Mouse (Mus musculus) kidney, embryonic 16.5 days (tissue): ENCODE results near the gene Adamts4. TPM values are rescaled to one million over a fixed set of nuclear protein-coding genes. Genes with fewer than 3 reads are reported as not detected.

Experiments used
- ATAC-seq: fragments of 200-750 bp; cut with Nextera tagmentation; 2 replicates; pipeline ENCODE4 v1.8.0; 2017; ENCODE audit warnings: moderate TSS enrichment; ENCODE audit not compliant: low FRiP score, low TSS enrichment
- H3K27ac ChIP-seq: fragments of 300-500 bp; sonication (generic); 2 replicates; pipeline ENCODE4 v1.5.1; 2014; ENCODE audit warnings: low read length
- H3K27me3 ChIP-seq: fragments of 300-500 bp; sonication (generic); 2 replicates; pipeline ENCODE4 v1.6.1; 2014; ENCODE audit warnings: low read length, control low read depth, mixed read lengths; ENCODE audit not compliant: insufficient read depth
- H3K36me3 ChIP-seq: fragments of 300-500 bp; sonication (generic); 2 replicates; pipeline ENCODE4 v1.6.1; 2014; ENCODE audit warnings: low read length, control low read depth, mixed read lengths; ENCODE audit not compliant: insufficient read depth
- H3K4me1 ChIP-seq: fragments of 300-500 bp; sonication (generic); 2 replicates; pipeline ENCODE4 v1.6.1; 2014; ENCODE audit warnings: low read length, control low read depth, mixed read lengths; ENCODE audit not compliant: insufficient read depth
- H3K4me2 ChIP-seq: fragments of 300-500 bp; sonication (generic); replicated peaks from 2 replicates; pipeline ENCODE4 v1.6.1; 2014; ENCODE audit warnings: low read depth, low read length
- H3K4me3 ChIP-seq: fragments of 300-500 bp; sonication (generic); 2 replicates; pipeline ENCODE4 v1.5.1; 2014; ENCODE audit warnings: mild to moderate bottlenecking, low read length
- H3K9ac ChIP-seq: fragments of 300-500 bp; sonication (generic); replicated peaks from 2 replicates; pipeline ENCODE4 v1.6.1; 2014; ENCODE audit warnings: low read length
- H3K9me3 ChIP-seq: fragments of 300-500 bp; sonication (generic); 2 replicates; pipeline ENCODE4 v1.6.1; 2016; ENCODE audit warnings: low read length, control low read depth
- WGBS: fragments of 180-500 bp; shearing (Covaris S2); extraction: QIAGEN DNeasy Blood & Tissue Kit; methylation state at CpG from one replicate; pipeline ENCODE4 v1.1.7; 2014; 5-methylcytosine and 5-hydroxymethylcytosine counted together
- polyA plus RNA-seq: library from polyadenylated mRNA; unstranded; fragments of >200 nt; fragmentation: Nextera tagmentation; extraction: Ambion mirVana; gene quantifications from 2 replicates; pipeline ENCODE4 v1.2.1, GENCODE M21; 2015

The Adamts4 gene
- polyA plus RNA-seq, result 13.4 and 15.2 TPM in 2 replicates

- peak within 1 kb of the TSS; percentile 62 for H3K4me2 ChIP-seq
- peaks cover 65% of the 10 kb centered on the region for H3K4me1 ChIP-seq
- H3K9ac ChIP-seq, result peak within 1 kb of the TSS; percentile 70
- no peaks in the 10 kb centered on the region for H3K27me3 ChIP-seq
- H3K36me3 ChIP-seq, result peaks cover 8% of the 10 kb centered on the region
- peak within 1 kb of the TSS; percentile 45 for H3K4me3 ChIP-seq
- 19% methylated on average over 5 of the region's 5 CpGs for WGBS
- H3K27ac ChIP-seq, result peak within 1 kb of the TSS; percentile 95
- ATAC-seq, result no peak
- H3K9me3 ChIP-seq, result no peaks in the 10 kb centered on the region
Measured at GRCm38 (mm10) chr1:171249913-171250600, at the start of gene Adamts4. Gene Adamts4 (plus strand): TSS chr1:171250421.

GRCm38 (mm10) chr1:171200769-171201168 lies 49.5 kb upstream of the Adamts4 start:
- Histone ChIP-seq H3K4me3 (no peak overlapping the region), H3K9me3 (no peaks in the 10 kb centered on the region), H3K27me3 (peaks cover 16% of the 10 kb centered on the region), H3K9ac (no peak overlapping the region), H3K4me1 (peaks cover 6% of the 10 kb centered on the region), H3K36me3 (no peaks in the 10 kb centered on the region), H3K27ac (no peak overlapping the region), H3K4me2 (no peak overlapping the region)
- ATAC-seq, result no peak
- 95% methylated on average over 1 of the region's 1 CpGs for WGBS

- H3K4me2 ChIP-seq, result no peak overlapping the region
- no peaks in the 10 kb centered on the region for H3K36me3 ChIP-seq
- no peak for ATAC-seq
- H3K27me3 ChIP-seq, result no peaks in the 10 kb centered on the region
- no peaks in the 10 kb centered on the region for H3K4me1 ChIP-seq
- no peaks in the 10 kb centered on the region for H3K9me3 ChIP-seq
- no peak overlapping the region for H3K4me3 ChIP-seq
- H3K9ac ChIP-seq, result no peak overlapping the region
- no peak overlapping the region for H3K27ac ChIP-seq
- WGBS, result 58% methylated on average over 11 of the region's 11 CpGs
Measured at GRCm38 (mm10) chr1:171203471-171204248, 46.6 kb upstream of the Adamts4 start.

DNA sequence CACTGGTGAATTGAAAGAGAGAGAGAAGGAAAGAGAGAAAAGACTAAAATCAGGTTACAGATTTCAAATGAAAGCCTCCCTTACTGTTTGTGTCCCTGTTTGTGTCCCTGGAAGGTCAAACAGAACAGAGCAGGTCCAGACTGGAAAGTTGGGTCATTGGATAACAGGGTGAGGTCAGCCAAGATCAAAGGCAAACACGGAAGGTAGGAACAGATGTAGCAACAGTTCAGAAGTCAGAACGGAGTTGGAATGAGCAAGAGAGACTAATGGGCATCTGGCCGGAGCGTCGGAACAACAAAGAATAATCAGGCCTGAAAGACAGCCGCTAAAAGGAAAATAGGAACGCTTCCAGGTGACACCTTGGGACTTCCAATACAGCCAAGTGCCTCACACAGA lies 46.0 kb upstream of the Adamts4 start:
- no peak for ATAC-seq
- Histone ChIP-seq H3K9me3 (no peaks in the 10 kb centered on the region), H3K4me3 (no peak overlapping the region), H3K4me2 (no peak overlapping the region), H3K36me3 (no peaks in the 10 kb centered on the region), H3K27me3 (no peaks in the 10 kb centered on the region), H3K27ac (no peak overlapping the region), H3K4me1 (no peaks in the 10 kb centered on the region), H3K9ac (no peak overlapping the region)
- 55% methylated on average over 7 of the region's 7 CpGs for WGBS

- Histone ChIP-seq H3K4me2 (no peak overlapping the region), H3K4me3 (no peak overlapping the region), H3K36me3 (no peaks in the 10 kb centered on the region), H3K27me3 (no peaks in the 10 kb centered on the region), H3K27ac (no peak overlapping the region), H3K9me3 (no peaks in the 10 kb centered on the region), H3K9ac (no peak overlapping the region), H3K4me1 (no peaks in the 10 kb centered on the region)
- no peak for ATAC-seq
- 72% methylated on average over 6 of the region's 6 CpGs for WGBS
Measured at GRCm38 (mm10) chr1:171205704-171206493, 44.3 kb upstream of the Adamts4 start.

DNA sequence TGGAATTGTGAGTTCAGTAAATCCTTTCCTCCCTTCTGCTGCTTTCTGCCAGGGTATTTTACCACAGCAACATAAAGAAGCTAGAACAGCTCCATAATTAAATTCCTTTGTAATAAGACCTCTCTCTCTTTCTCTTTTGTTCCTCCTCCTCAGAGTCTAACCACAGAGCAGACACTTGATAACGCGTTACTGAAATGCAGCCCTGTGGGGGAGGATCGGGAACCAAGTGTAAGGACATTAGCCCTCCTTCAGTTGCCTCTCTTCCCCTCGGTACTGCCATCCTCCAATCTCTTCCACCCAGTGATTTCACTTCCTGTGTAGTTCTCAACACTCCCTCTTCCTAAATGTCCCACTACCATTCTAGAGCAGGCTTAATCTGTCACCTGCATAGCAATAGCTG lies 40.8 kb upstream of the Adamts4 start:
- H3K36me3 ChIP-seq, result no peaks in the 10 kb centered on the region
- no peaks in the 10 kb centered on the region for H3K27me3 ChIP-seq
- peak; percentile 54; the same call in 1 of the 2 replicates for ATAC-seq
- H3K9me3 ChIP-seq, result no peaks in the 10 kb centered on the region
- no peak overlapping the region for H3K9ac ChIP-seq
- H3K27ac ChIP-seq, result no peak overlapping the region
- 8% methylated on average over 4 of the region's 4 CpGs for WGBS
- no peak overlapping the region; the same call in 1 of the 2 replicates for H3K4me2 ChIP-seq
- H3K4me3 ChIP-seq, result no peak overlapping the region
- no peaks in the 10 kb centered on the region for H3K4me1 ChIP-seq

GRCm38 (mm10) chr1:171212854-171213253 lies 37.4 kb upstream of the Adamts4 start:
- Histone ChIP-seq H3K27me3 (no peaks in the 10 kb centered on the region), H3K36me3 (no peaks in the 10 kb centered on the region), H3K4me2 (no peak overlapping the region), H3K27ac (no peak overlapping the region), H3K9ac (no peak overlapping the region), H3K4me1 (no peaks in the 10 kb centered on the region), H3K9me3 (no peaks in the 10 kb centered on the region), H3K4me3 (no peak overlapping the region)
- ATAC-seq, result no peak
- 52% methylated on average over 3 of the region's 3 CpGs for WGBS

GRCm38 (mm10) chr1:171213801-171214496 lies 36.3 kb upstream of the Adamts4 start, which contains the start of gene Nr1i3:
Gene Nr1i3 (plus strand): TSS chr1:171213970.
- Histone ChIP-seq H3K9ac (no peak within 1 kb of the TSS), H3K9me3 (no peaks in the 10 kb centered on the region), H3K4me3 (no peak within 1 kb of the TSS), H3K36me3 (no peaks in the 10 kb centered on the region; the same call in 1 of the 2 replicates), H3K4me2 (no peak within 1 kb of the TSS), H3K4me1 (no peaks in the 10 kb centered on the region), H3K27ac (no peak within 1 kb of the TSS), H3K27me3 (no peaks in the 10 kb centered on the region)
- no peak for ATAC-seq
- WGBS, result 66% methylated on average over 10 of the region's 10 CpGs

DNA sequence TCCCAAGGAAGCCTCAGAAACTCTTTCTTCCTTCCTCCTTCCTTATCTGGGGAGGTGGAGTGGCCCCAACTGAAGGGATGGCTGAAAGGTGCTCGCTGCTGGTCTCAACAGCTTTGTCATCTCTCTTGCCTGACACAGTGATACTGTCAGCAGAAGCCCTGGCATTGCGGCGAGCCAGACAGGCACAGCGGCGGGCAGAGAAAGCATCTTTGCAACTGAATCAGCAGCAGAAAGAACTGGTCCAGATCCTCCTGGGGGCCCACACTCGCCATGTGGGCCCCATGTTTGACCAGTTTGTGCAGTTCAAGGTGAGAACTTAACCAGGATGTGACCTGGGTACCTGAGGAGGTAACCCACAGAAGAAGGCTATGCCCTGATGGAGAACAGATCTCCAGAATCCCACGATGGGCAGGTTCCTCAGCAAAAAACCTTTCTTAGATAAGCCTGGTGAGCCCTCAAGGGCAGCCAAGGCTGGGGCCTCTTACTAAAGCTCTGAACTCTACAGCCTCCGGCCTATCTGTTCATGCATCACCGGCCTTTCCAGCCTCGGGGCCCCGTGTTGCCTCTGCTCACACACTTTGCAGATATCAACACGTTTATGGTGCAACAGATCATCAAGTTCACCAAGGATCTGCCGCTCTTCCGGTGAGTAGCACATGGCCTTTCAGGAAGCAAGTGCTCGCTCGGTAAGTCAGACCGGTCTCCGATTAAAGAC lies 33.8 kb upstream of the Adamts4 start:
- 79% methylated on average over 18 of the region's 18 CpGs for WGBS
- peaks cover 5% of the 10 kb centered on the region for H3K4me1 ChIP-seq

More for the DNA sequence above, 33.8 kb upstream of the Adamts4 start:
- Histone ChIP-seq H3K36me3 (peaks cover 13% of the 10 kb centered on the region), H3K4me2 (no peak overlapping the region), H3K9ac (no peak overlapping the region), H3K27me3 (no peaks in the 10 kb centered on the region), H3K9me3 (no peaks in the 10 kb centered on the region), H3K27ac (no peak overlapping the region), H3K4me3 (no peak overlapping the region)
- no peak for ATAC-seq
